Mouse (Mus musculus) heart, postnatal 0 days (tissue): ENCODE results near the gene Ripply3.

Source experiments
- CTCF ChIP-seq: IDR thresholded peaks from 2 replicates; pipeline ENCODE4 v1.5.1; 2016; ENCODE audit warnings: antibody characterized with exemption, control low read depth, low read depth
- EP300 ChIP-seq: IDR thresholded peaks from 2 replicates; pipeline ENCODE4 v1.6.1; 2016; ENCODE audit warnings: antibody characterized with exemption, low read depth

- TF ChIP-seq EP300 (no peak), CTCF (no peak)
These were observed 34.1 kb downstream of the Ripply3 start for GRCm38 (mm10) chr16:94362174-94362873.
